Mouse (Mus musculus): ENCODE measurements at regions not wholly inside any gene's neighbourhood (a gene's known extent, or its start where the extent isn't known, plus 50 kb on each side); places are given as distances from the start of the nearest gene placed in this dataset.
"Not testable (repeated sequence)": the region's sequence is repeated elsewhere in the genome, so short reads cannot be mapped to it uniquely, and the experiment has no call there.

GRCm38 (mm10) chr17:9278046-9278445 lies 143.8 kb upstream of the Gm17728 start:
- DNase-seq, result not testable (repeated sequence)

- DNase-seq, result no peak
Observed at GRCm38 (mm10) chr17:9279481-9279880, 142.4 kb upstream of the Gm17728 start.

DNA sequence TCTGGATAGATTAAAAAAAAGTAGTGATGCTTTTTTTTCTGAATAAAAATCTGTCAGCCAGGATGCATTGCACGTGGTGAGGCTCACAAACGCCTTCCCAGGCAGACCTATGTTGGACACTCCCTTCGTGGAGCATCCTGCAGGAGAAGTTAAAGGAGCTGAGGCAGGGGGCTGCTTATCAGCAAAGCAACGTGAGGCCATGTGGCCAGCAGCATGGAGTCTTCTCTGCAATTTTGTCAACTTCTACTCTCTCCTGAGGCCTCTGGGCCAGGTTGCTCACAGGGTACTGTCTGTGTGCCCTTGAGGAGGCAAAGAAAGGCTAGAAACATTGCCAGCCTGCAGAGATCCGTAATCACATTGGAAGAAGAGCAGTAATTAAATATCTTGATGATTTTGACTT lies 140.0 kb upstream of the Gm17728 start:
- DNase-seq, result no peak

DNA sequence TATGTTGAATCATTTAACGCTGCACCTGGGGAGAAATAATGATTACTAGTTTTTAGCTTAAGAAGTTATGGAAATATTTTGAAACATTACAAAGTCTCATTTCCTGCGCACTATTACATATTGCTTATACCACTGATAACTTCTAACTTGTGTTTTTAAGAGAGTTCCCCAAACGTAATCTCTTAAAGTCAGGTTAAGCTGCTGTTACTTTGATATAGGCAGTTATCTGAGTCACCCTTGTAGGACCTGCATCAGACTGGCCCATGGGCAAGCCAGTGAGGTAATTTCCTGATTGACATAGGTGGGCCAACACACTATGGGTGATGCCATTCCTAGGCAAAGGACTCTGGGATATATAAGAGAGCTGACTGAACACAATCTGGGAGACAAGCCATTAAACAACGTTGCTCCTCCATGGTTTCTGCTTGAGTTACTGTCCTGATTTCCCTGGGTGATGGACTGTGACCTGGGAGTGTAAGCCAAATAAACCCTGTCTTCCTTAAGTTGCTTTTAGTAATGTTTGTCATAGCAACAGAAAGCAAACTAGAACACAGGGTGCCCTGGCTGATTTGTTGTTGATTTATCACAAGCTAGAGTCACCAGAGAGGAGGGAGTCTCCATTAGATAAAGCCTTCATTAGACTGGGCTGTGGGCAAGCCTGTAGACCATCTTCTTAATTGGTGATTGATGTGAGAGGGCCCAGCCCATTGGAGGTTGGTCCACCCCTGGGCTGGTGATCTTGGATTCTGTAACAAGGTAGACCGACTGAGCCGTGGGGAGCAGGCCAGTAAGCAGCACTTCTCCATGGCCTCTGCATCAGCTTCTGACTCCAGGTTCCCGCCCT lies 139.3 kb upstream of the Gm17728 start:
- DNase-seq, result no peak

GRCm38 (mm10) chr17:9286431-9286830 lies 135.4 kb upstream of the Gm17728 start:
- DNase-seq, result no peak

- DNase-seq, result no peak
Observed at GRCm38 (mm10) chr17:9286834-9287233, 135.0 kb upstream of the Gm17728 start.

GRCm38 (mm10) chr17:9287682-9288081 lies 134.2 kb upstream of the Gm17728 start:
- no peak for DNase-seq

GRCm38 (mm10) chr17:9291601-9292000 lies 130.3 kb upstream of the Gm17728 start:
- DNase-seq, result no peak

DNA sequence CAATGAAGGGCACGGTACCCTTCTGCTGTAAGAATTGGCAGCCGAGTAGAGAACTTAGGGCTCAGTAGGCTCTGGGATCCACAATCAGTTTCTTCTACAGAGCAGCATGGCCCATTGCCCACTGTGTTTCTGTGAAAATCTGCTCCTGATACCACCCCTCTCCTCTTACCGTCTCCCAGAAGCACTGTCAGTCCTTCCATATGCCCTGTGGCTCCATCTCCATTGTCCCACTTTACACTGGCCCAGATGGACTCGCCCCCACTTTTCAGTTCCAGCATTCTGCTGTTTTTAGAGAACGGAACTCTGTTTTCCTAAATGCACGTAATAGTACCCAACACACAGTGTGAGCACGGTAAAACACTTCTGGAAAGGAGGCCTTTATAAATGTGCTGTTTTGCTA lies 129.6 kb upstream of the Gm17728 start:
- DNase-seq, result peak; percentile 56

- no peak for DNase-seq
Observed at GRCm38 (mm10) chr17:9296371-9296770, 125.5 kb upstream of the Gm17728 start.

DNA sequence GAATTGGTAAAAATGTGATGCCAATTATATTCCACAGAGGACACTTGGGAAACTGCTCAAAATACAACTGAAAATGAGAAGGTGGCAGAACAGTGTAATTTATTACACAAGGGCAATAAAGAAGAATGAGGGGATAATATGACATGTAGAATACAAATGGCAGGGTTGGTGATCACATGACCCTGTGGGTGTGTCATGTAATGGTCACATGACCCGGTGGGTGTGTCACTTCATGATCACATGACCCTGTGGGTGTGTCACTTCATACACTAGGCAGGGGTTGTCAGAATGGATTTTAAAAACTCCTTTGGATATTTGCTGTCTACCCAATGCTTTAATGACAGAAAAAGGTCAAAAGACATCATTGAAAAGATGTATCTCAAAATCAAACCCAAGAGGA lies 123.6 kb upstream of the Gm17728 start:
- DNase-seq, result no peak

- DNase-seq, result peak; percentile 26
Observed at GRCm38 (mm10) chr17:9301101-9301501, 120.8 kb upstream of the Gm17728 start.

GRCm38 (mm10) chr17:9308507-9308906 lies 113.4 kb upstream of the Gm17728 start:
- no peak for DNase-seq

- DNase-seq, result peak; percentile 4
Observed at GRCm38 (mm10) chr17:9322772-9323171, 99.1 kb upstream of the Gm17728 start.

- no peak for DNase-seq
Observed at GRCm38 (mm10) chr17:9328886-9329455, 92.9 kb upstream of the Gm17728 start.

DNA sequence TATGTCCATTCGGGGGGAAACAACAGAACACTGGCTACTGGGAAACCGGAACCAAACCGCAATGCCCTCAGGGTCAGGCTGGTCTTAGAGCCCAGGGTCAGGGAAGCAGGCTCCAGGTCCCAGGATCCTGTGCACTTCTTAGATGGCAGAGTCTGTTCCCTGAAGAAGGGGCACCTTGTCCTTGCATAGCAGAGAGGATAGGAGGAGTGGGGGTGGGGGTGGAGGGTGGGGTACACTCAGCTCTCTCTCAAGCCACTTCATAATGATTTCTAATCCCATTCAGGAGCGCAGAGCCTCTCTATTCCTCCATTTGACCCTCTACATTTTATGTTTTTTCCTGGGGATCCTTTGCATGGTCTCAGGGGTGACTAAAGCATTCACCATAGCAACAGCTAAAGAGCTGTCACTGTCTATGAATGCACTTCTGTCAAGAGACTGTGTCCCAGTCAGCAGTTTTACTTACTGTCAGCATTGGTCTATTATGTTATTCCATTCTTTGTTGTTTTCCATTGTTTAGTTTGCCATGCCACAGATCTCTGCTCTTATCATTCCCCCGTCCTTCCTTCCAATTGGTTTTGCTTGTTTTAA lies 64.2 kb upstream of the Gm17728 start:
- no peak for DNase-seq
